Mouse (Mus musculus): ENCODE data around the gene Gm21103. TPM values are rescaled to one million over a fixed set of nuclear protein-coding genes. Genes with fewer than 3 reads are reported as not detected.

Gm21103 gene
- polyA plus RNA-seq (2012; rRNA removed): 0.27 and 0.37 TPM in 2 replicates

DNA sequence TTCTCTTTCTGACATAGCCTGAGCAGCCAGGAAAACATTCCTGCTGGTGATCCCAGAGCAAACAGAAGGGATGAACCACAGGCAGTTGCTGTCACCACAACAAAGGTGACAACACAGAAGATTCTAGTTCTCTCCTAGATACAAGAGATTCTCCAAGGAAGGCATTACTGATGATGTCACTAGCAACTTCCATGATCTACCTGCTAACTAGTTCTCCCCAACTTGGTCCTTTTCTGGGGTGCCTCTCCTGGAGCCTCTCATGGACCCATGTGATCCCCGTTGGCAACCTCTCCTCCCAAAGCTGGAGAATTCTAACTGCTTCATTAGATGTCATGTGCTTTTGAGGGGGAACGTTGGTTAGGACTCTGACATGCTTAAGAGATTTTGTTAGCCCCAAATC, at the start of gene Gm21103:
Gene Gm21103 (minus strand): TSS at position 101 of the 400 bp plus-strand sequence.

DNA sequence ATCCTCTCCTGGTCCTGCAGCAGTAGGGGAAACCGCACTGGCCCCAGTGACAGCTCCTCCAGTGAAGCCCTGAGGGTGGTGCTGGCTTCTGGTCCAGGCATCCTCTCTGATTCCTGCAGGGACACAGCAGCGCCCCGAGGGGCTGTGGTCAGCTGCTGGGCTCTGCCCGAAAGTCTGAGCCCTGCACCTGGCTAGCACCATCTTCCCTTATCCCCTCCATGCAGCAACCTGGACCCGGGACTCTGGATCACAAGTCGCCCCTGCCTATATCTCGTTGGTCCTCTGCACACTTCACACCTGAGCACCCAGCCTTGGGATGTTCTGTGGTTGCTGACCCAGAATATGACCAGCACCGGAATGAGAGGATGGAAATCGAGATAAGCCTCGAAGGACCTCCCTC, 38.9 kb upstream of the Gm21103 start, which contains the start of gene Gm3618:
Gene Gm3618 (minus strand): TSS at position 101 of the 400 bp plus-strand sequence.

DNA sequence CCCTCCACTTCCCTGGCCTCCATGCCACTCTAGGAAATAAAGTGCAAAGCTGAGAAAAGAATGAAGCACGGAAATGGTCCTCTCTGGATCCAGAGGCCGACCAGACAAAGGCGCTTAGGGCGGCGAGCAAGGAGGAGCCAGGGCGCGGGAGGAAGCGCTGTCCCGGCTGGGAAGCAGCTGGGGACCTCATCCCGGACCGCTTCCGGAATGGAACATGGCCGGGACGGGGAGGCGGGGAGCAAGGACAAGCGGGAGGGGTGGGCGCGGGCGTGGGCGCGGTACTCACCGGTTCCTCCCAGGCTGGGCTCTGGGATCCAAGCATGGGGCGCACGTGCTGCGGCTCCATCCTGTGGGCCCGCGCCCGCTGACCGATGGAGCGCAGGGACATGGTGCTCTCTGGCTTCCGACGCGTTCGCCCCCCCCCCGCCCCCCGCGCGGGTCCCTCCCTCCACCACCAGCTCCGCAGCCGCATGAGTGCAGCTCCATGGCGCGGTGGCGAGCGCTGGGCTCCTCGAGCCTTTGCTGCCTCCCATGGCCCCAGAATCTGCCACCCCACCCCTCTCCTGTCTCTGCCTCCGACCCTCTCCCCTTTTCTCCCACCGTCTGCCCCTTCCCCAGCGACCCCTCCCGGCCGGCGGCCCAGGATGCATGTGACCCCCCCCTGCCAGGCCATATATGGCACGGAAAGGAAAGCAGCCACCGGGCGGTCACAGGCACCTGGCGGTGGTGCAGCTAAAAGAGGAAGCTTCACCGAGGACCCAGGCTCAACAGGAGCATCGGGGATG, 17.5 kb downstream of the Gm21103 start, which contains the start of gene Gm3411:
Gene Gm3411 (minus strand): TSS at position 320 of the 785 bp plus-strand sequence.

Other genes with a start within 250 kb of the Gm21103 start
- not detected in 2 replicates for gene Gm6337, start 246.6 kb downstream of the Gm21103 start, polyA plus RNA-seq (2012; rRNA removed)
- gene Gm8206, start 210.9 kb downstream of the Gm21103 start, polyA plus RNA-seq (2012; rRNA removed): 6.6 and 7.4 TPM in 2 replicates
- gene Gm3468, start 196.2 kb downstream of the Gm21103 start, polyA plus RNA-seq (2012; rRNA removed): 11.3 and 11.7 TPM in 2 replicates
- not detected in 2 replicates for gene Gm3476, start 179.0 kb downstream of the Gm21103 start, polyA plus RNA-seq (2012; rRNA removed)
- gene Gm21560, start 85.6 kb downstream of the Gm21103 start, polyA plus RNA-seq (2012; rRNA removed): 0.03 and 0.05 TPM in 2 replicates
- 4.3 and 4.9 TPM in 2 replicates for gene Gm3411, start 17.6 kb downstream of the Gm21103 start, polyA plus RNA-seq (2012; rRNA removed)
- gene Gm3618, start 38.8 kb upstream of the Gm21103 start, polyA plus RNA-seq (2012; rRNA removed): not detected in 2 replicates
- 0.11 TPM in 1 of 2 replicates, not detected in the other for gene Gm16440, start 85.5 kb upstream of the Gm21103 start, polyA plus RNA-seq (2012; rRNA removed)
- 9.1 TPM in 2 replicates for gene Gm3591, start 107.6 kb upstream of the Gm21103 start, polyA plus RNA-seq (2012; rRNA removed)
- not detected in 2 replicates for gene Gm3594, start 139.8 kb upstream of the Gm21103 start, polyA plus RNA-seq (2012; rRNA removed)
- gene Gm8356, start 232.4 kb upstream of the Gm21103 start, polyA plus RNA-seq (2012; rRNA removed): not detected in 2 replicates